ENCODE assay signal across 9 mouse cellular contexts in the genomic region with DNA sequence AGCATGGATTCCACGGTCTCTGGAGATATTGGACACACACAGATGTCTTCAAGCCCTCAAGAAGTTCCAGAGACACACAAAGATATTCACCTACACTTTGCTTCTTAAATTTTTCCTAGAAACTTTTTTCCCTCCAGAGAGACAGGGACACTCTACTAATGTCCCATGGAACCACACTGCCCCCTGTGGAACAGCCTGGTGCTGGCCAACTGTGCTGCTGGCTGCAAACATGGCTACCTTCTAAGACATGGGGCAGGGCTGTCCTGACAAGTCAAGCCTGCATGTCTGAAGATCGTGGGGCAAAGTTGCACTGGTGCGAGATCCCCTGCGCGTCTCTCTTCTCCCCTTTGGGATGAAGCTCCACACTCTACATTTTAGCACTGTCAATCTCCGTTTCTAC.
DNase-seq lines count a peak whose midpoint lies in the region; ATAC-seq and TF ChIP-seq lines count a peak whose summit lies in the region.
"Had no signal": no experiment of that assay in that cellular context is flagged by ENCODE, and none has a peak within 500 bp of the region (broad histone marks: within the 10 kb centered on the region; RNA-seq: fewer than 3 reads in every experiment).

No protein-coding gene starts in this region.

- no peak overlapping the region for H3K4me3 ChIP-seq in forebrain, embryonic 14.5 days (ENCODE audit: low read depth, low read length)
- H3K4me3 ChIP-seq in forebrain, embryonic 16.5 days (replicated peaks; ENCODE audit: low read length) = no peak overlapping the region
- H3K4me3 ChIP-seq in cerebellum, adult 2 months (replicated peaks; ENCODE audit: insufficient read depth, low read depth, low read length) = no peak overlapping the region
- no peak overlapping the region for H3K4me3 ChIP-seq in intestine, embryonic 16.5 days (ENCODE audit: low read length)
- H3K4me3 ChIP-seq in neural tube, embryonic 11.5 days (ENCODE audit: low read depth, low read length) = no peak overlapping the region

- no peak overlapping the region for H3K4me2 ChIP-seq in forebrain, embryonic 14.5 days (ENCODE audit: low read length)
- H3K4me2 ChIP-seq in forebrain, embryonic 16.5 days (ENCODE audit: low read length) = no peak overlapping the region
- no peak overlapping the region for H3K4me2 ChIP-seq in intestine, embryonic 16.5 days (ENCODE audit: low read depth, low read length)
- no peak overlapping the region for H3K4me2 ChIP-seq in neural tube, embryonic 11.5 days (ENCODE audit: low read depth)

- intact Hi-C loops in left cerebral cortex, postnatal 10 days (cut with DNase I) = loop anchor here (1.0 kb wide), 1 partner anchor 168 kb away; no protein-coding TSS in a partner anchor

- TF ChIP-seq CTCF in cerebellum, adult 2 months (IDR thresholded peaks at IDR 0.05; ENCODE audit: borderline replicate concordance, insufficient read depth, low read depth, low read length) = peak; percentile 56; the same call in 1 of the 2 replicates

- DNase-seq in forebrain, embryonic 14.5 days (ENCODE audit: low spot score) = peak; percentile 44
- peak; percentile 25 to 36 for DNase-seq in cerebellum, adult 2 months
- DNase-seq in gastrocnemius, adult 18-20 months (ENCODE audit: low spot score) = peak; percentile 85
- peak; percentile 49 to 87 for DNase-seq in left cerebral cortex, postnatal 10 days (ENCODE audit: extremely low spot score in 1 of 2, low spot score in 2 of 2)
- peak; percentile 71 for DNase-seq in neural tube, embryonic 11.5 days (ENCODE audit: low spot score)
- DNase-seq in thymus, postnatal 36 days = peak; percentile 3 to 6

- no peaks in the 10 kb centered on the region for H3K9me3 ChIP-seq in forebrain, embryonic 14.5 days (replicated peaks; ENCODE audit: control insufficient read depth, low read length)
- H3K9me3 ChIP-seq in forebrain, embryonic 16.5 days (ENCODE audit: control insufficient read depth, low read length) = no peaks in the 10 kb centered on the region
- no peaks in the 10 kb centered on the region for H3K9me3 ChIP-seq in intestine, embryonic 16.5 days (ENCODE audit: control insufficient read depth, low read length)
- H3K9me3 ChIP-seq in neural tube, embryonic 11.5 days (ENCODE audit: control insufficient read depth, low read length) = no peaks in the 10 kb centered on the region
- H3K9me3 ChIP-seq: G1E had no signal

- no peak overlapping the region for H3K9ac ChIP-seq in forebrain, embryonic 14.5 days (ENCODE audit: low read length)
- no peak overlapping the region for H3K9ac ChIP-seq in forebrain, embryonic 16.5 days (replicated peaks; ENCODE audit: low read depth, low read length)
- no peak overlapping the region for H3K9ac ChIP-seq in intestine, embryonic 16.5 days (ENCODE audit: low read depth, low read length)
- H3K9ac ChIP-seq in neural tube, embryonic 11.5 days (ENCODE audit: low read length) = no peak overlapping the region

- H3K27me3 ChIP-seq in forebrain, embryonic 14.5 days (replicated peaks; ENCODE audit: control insufficient read depth, insufficient read depth, low read length) = no peaks in the 10 kb centered on the region
- no peaks in the 10 kb centered on the region for H3K27me3 ChIP-seq in forebrain, embryonic 16.5 days (replicated peaks; ENCODE audit: control insufficient read depth, insufficient read depth, low read length)
- no peaks in the 10 kb centered on the region for H3K27me3 ChIP-seq in cerebellum, adult 2 months (ENCODE audit: control insufficient read depth, insufficient read depth, low read length)
- H3K27me3 ChIP-seq in intestine, embryonic 16.5 days (replicated peaks; ENCODE audit: control insufficient read depth, insufficient read depth, low read length) = no peaks in the 10 kb centered on the region
- no peaks in the 10 kb centered on the region for H3K27me3 ChIP-seq in neural tube, embryonic 11.5 days (ENCODE audit: control insufficient read depth, insufficient read depth, low read length)

- no peak for ATAC-seq in forebrain, embryonic 14.5 days
- no peak for ATAC-seq in forebrain, embryonic 16.5 days
- ATAC-seq in intestine, embryonic 16.5 days = peak; percentile 83
- ATAC-seq in neural tube, embryonic 11.5 days (ENCODE audit: insufficient read depth, low FRiP score, low TSS enrichment) = no peak

- 78% methylated on average over 6 of the region's 6 CpGs for WGBS in forebrain, embryonic 14.5 days
- 63% methylated on average over 6 of the region's 6 CpGs for WGBS in forebrain, embryonic 16.5 days
- WGBS in cerebellum, adult 2 months = 65% methylated on average over 6 of the region's 6 CpGs
- 51% methylated on average over 6 of the region's 6 CpGs for WGBS in intestine, embryonic 16.5 days
- WGBS in neural tube, embryonic 11.5 days = 59% methylated on average over 6 of the region's 6 CpGs

- no peaks in the 10 kb centered on the region for H3K36me3 ChIP-seq in forebrain, embryonic 14.5 days (ENCODE audit: control insufficient read depth, insufficient read depth, low read length)
- H3K36me3 ChIP-seq in forebrain, embryonic 16.5 days (ENCODE audit: control insufficient read depth, insufficient read depth) = no peaks in the 10 kb centered on the region
- H3K36me3 ChIP-seq in intestine, embryonic 16.5 days (ENCODE audit: control insufficient read depth, insufficient read depth, low read length) = no peaks in the 10 kb centered on the region
- no peaks in the 10 kb centered on the region for H3K36me3 ChIP-seq in neural tube, embryonic 11.5 days (ENCODE audit: control insufficient read depth, insufficient read depth, low read length)
- H3K36me3 ChIP-seq: G1E had no signal

- TF ChIP-seq POLR2A in cerebellum, adult 2 months (IDR thresholded peaks at IDR 0.05; ENCODE audit: borderline replicate concordance, insufficient read depth, low read length) = no peak

- no peak overlapping the region for H3K27ac ChIP-seq in forebrain, embryonic 14.5 days (ENCODE audit: low read depth, low read length)
- no peak overlapping the region for H3K27ac ChIP-seq in forebrain, embryonic 16.5 days (ENCODE audit: low read length)
- H3K27ac ChIP-seq in cerebellum, adult 2 months (ENCODE audit: insufficient read depth, low read length) = no peak overlapping the region
- no peak overlapping the region for H3K27ac ChIP-seq in intestine, embryonic 16.5 days (ENCODE audit: low read length)
- H3K27ac ChIP-seq in neural tube, embryonic 11.5 days (ENCODE audit: low read depth, low read length) = no peak overlapping the region

- no peaks in the 10 kb centered on the region for H3K4me1 ChIP-seq in forebrain, embryonic 14.5 days (ENCODE audit: control insufficient read depth, insufficient read depth, low read length)
- H3K4me1 ChIP-seq in forebrain, embryonic 16.5 days (replicated peaks; ENCODE audit: control insufficient read depth, insufficient read depth, low read length) = no peaks in the 10 kb centered on the region
- no peaks in the 10 kb centered on the region for H3K4me1 ChIP-seq in cerebellum, adult 2 months (ENCODE audit: control insufficient read depth, insufficient read depth, low read length)
- H3K4me1 ChIP-seq in intestine, embryonic 16.5 days (ENCODE audit: control insufficient read depth, insufficient read depth, low read length) = peaks cover 5% of the 10 kb centered on the region; the same call in 1 of the 2 replicates
- no peaks in the 10 kb centered on the region for H3K4me1 ChIP-seq in neural tube, embryonic 11.5 days (ENCODE audit: control insufficient read depth, insufficient read depth, low read length)

Comparison
In these comparisons a context has a peak if more than half of its experiments do, and no peak if none do; other contexts are left out.
1. DNase-seq: peak in every context shown above with its lines; median percentile 85 in gastrocnemius, adult 18-20 months; 71 in neural tube, embryonic 11.5 days; 68 in left cerebral cortex, postnatal 10 days; 44 in forebrain, embryonic 14.5 days; 30 in cerebellum, adult 2 months; 4 in thymus, postnatal 36 days.